Mouse (Mus musculus) lung, postnatal 0 days (tissue): ENCODE results near the gene Lpp. TPM values are rescaled to one million over a fixed set of nuclear protein-coding genes. Genes with fewer than 3 reads are reported as not detected.

Experiments
- ATAC-seq: fragments of 200-750 bp; cut with Nextera tagmentation; 2 replicates; pipeline ENCODE4 v1.8.0; 2017; ENCODE audit warnings: moderate library complexity
- DNase-seq: peaks from one replicate; pipeline ENCODE4 v3.0.0-alpha.2; 2016; ENCODE audit warnings: low spot score
- H3K27ac ChIP-seq: fragments of 300-500 bp; sonication (generic); 2 replicates; pipeline ENCODE4 v1.5.1; 2014; ENCODE audit warnings: antibody characterized with exemption, mild to moderate bottlenecking, low read length, mixed read lengths
- H3K27me3 ChIP-seq: fragments of 300-500 bp; sonication (generic); replicated peaks from 2 replicates; pipeline ENCODE4 v1.6.1; 2014; ENCODE audit warnings: low read length, mixed read lengths; ENCODE audit not compliant: insufficient read depth
- H3K36me3 ChIP-seq: fragments of 300-500 bp; sonication (generic); 2 replicates; pipeline ENCODE4 v1.6.1; 2014; ENCODE audit warnings: low read length, mixed read lengths; ENCODE audit not compliant: insufficient read depth
- H3K4me1 ChIP-seq: fragments of 300-500 bp; sonication (generic); 2 replicates; pipeline ENCODE4 v1.6.1; 2014; ENCODE audit warnings: antibody characterized with exemption, low read depth, low read length, mixed read lengths; ENCODE audit not compliant: insufficient read depth
- H3K4me2 ChIP-seq: fragments of 300-500 bp; sonication (generic); replicated peaks from 2 replicates; pipeline ENCODE4 v1.6.1; 2014; ENCODE audit warnings: low read depth, mild to moderate bottlenecking, low read length, moderate library complexity, mixed read lengths
- H3K4me3 ChIP-seq: fragments of 300-500 bp; sonication (generic); 2 replicates; pipeline ENCODE4 v1.5.1; 2014; ENCODE audit warnings: low read depth, low read length
- H3K9ac ChIP-seq: fragments of 300-500 bp; sonication (generic); replicated peaks from 2 replicates; pipeline ENCODE4 v1.6.1; 2014; ENCODE audit warnings: low read depth, mild to moderate bottlenecking
- H3K9me3 ChIP-seq: fragments of 300-500 bp; sonication (generic); 2 replicates; pipeline ENCODE4 v1.6.1; 2016; ENCODE audit warnings: low read length, mixed read lengths
- CTCF ChIP-seq: IDR thresholded peaks from 2 replicates; pipeline ENCODE4 v1.5.1; 2016; ENCODE audit warnings: antibody characterized with exemption, mild to moderate bottlenecking
- EP300 ChIP-seq: IDR thresholded peaks from 2 replicates; pipeline ENCODE4 v1.6.1; 2016; ENCODE audit warnings: antibody characterized with exemption, mild to moderate bottlenecking, control low read depth
- WGBS: fragments of 180-500 bp; shearing (Covaris S2); extraction: QIAGEN DNeasy Blood & Tissue Kit; methylation state at CpG from one replicate; pipeline ENCODE4 v1.1.7; 2014; 5-methylcytosine and 5-hydroxymethylcytosine counted together
- polyA plus RNA-seq: library from polyadenylated mRNA; unstranded; fragments of >200 nt; fragmentation: Nextera tagmentation; extraction: Ambion mirVana; gene quantifications from 2 replicates; pipeline ENCODE4 v1.2.1, GENCODE M21; 2015

The Lpp gene
- polyA plus RNA-seq, 1 experiment from 2014 or later: 36.8 TPM

GRCm38 (mm10) chr16:24565311-24565710 lies 172.0 kb downstream of the Lpp start:
- Histone ChIP-seq H3K4me2 (no peak overlapping the region), H3K9ac (no peak overlapping the region), H3K4me1 (peaks cover 4% of the 10 kb centered on the region; the same call in 1 of the 2 replicates), H3K27ac (no peak overlapping the region), H3K9me3 (no peaks in the 10 kb centered on the region), H3K27me3 (no peaks in the 10 kb centered on the region), H3K4me3 (no peak overlapping the region), H3K36me3 (no peaks in the 10 kb centered on the region)
- DNase-seq (no peak), ATAC-seq (no peak)
- WGBS: 79% methylated on average over 7 of the region's 7 CpGs
- TF ChIP-seq EP300: no peak
- no peak for TF ChIP-seq CTCF

- Histone ChIP-seq H3K4me1 (peaks cover 4% of the 10 kb centered on the region; the same call in 1 of the 2 replicates), H3K9me3 (no peaks in the 10 kb centered on the region), H3K27me3 (no peaks in the 10 kb centered on the region), H3K4me3 (no peak overlapping the region), H3K36me3 (no peaks in the 10 kb centered on the region), H3K27ac (peak overlapping the region; percentile 2), H3K4me2 (no peak overlapping the region), H3K9ac (no peak overlapping the region)
- TF ChIP-seq EP300 (peak; percentile 31; the same call in 1 of the 2 replicates), CTCF (no peak)
- ATAC-seq (peak; percentile 87), DNase-seq (peak; percentile 88)
- WGBS: 41% methylated on average over 3 of the region's 3 CpGs
These were observed 173.0 kb downstream of the Lpp start for GRCm38 (mm10) chr16:24566277-24566676.

DNA sequence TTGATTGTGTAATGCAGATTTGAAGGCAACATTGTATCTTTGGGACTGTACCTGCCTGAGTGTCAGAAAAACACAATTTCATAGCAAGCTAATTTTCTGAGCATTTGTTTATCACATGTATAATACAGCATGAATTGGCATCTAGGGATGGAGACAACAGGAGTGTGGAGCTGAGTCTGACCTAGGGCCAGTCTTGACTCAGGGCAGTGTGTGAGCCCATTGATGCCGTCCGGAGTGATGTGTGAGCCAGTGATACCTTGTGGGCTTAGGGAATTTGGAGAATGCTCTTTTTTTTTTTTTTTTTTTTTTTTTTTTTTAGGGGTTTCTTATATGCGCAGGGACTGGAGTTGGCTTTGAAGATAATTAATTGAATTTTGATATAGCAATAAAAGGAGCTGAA lies 174.3 kb downstream of the Lpp start:
- H3K4me2 ChIP-seq: no peak overlapping the region
- no peak overlapping the region for H3K4me3 ChIP-seq
- ATAC-seq: no peak
- H3K36me3 ChIP-seq: no peaks in the 10 kb centered on the region
- TF ChIP-seq EP300 (no peak), CTCF (no peak)
- peaks cover 4% of the 10 kb centered on the region; the same call in 1 of the 2 replicates for H3K4me1 ChIP-seq
- H3K9me3 ChIP-seq: no peaks in the 10 kb centered on the region
- WGBS: 88% methylated on average over 3 of the region's 3 CpGs
- H3K27ac ChIP-seq: peak overlapping the region; percentile 3; the same call in 1 of the 2 replicates
- no peak overlapping the region for H3K9ac ChIP-seq
- no peak for DNase-seq
- H3K27me3 ChIP-seq: no peaks in the 10 kb centered on the region

DNA sequence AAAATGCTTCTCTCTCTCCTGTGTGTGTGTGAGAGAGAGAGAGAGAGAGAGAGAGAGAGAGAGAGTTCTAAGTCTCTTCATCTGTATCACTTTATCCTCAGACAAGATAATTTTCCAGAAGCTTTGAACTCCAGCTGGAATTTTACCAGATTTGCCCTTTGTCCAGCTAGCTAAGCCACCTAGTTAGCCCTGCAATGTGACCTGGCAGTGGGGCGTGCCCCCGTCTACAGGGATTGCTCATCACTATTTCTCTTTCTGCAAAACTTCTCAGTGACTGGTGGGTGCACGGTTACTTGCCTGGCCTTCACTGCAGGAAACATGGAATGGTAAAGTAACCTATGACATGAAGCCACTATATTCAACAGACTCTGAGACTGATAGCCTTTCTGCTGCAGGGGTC lies 174.8 kb downstream of the Lpp start:
- TF ChIP-seq EP300 (no peak), CTCF (no peak)
- no peak for DNase-seq
- Histone ChIP-seq H3K4me2 (no peak overlapping the region), H3K9ac (no peak overlapping the region), H3K4me3 (no peak overlapping the region), H3K36me3 (no peaks in the 10 kb centered on the region), H3K9me3 (no peaks in the 10 kb centered on the region), H3K4me1 (peaks cover 4% of the 10 kb centered on the region; the same call in 1 of the 2 replicates), H3K27ac (no peak overlapping the region), H3K27me3 (no peaks in the 10 kb centered on the region)
- no peak for ATAC-seq
- 83% methylated on average over 3 of the region's 3 CpGs for WGBS

DNA sequence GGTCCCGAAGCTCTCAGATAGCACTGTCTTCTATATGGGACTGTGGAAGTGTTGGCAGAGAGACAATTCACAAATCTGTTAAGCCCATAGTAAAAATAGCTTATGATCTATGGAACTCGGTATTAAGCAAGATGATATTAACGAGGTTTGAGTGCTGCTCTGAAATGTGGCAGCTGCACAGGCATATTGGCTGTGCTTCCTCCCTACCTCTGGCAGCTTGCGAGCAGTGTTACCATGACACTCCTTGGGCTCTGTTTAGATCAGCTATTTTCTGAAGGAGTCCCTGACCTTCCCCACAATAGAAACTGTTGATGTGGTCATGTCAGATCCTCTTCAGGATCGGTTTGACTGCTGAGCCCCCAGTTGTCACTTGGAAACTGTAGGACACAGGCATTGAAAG lies 176.4 kb downstream of the Lpp start:
- DNase-seq (peak; percentile 90), ATAC-seq (peak; percentile 78)
- H3K36me3 ChIP-seq: no peaks in the 10 kb centered on the region
- H3K4me3 ChIP-seq: no peak overlapping the region
- H3K27me3 ChIP-seq: no peaks in the 10 kb centered on the region
- H3K4me2 ChIP-seq: no peak overlapping the region
- H3K9ac ChIP-seq: no peak overlapping the region
- H3K4me1 ChIP-seq: peaks cover 4% of the 10 kb centered on the region; the same call in 1 of the 2 replicates
- no peaks in the 10 kb centered on the region for H3K9me3 ChIP-seq
- TF ChIP-seq EP300 (peak; percentile 49; the same call in 1 of the 2 replicates), CTCF (no peak)
- no peak overlapping the region for H3K27ac ChIP-seq
- 53% methylated on average over 5 of the region's 5 CpGs for WGBS

GRCm38 (mm10) chr16:24576999-24577398 lies 183.7 kb downstream of the Lpp start:
- no peaks in the 10 kb centered on the region for H3K27me3 ChIP-seq
- peaks cover 24% of the 10 kb centered on the region; the same call in 1 of the 2 replicates for H3K4me1 ChIP-seq
- TF ChIP-seq CTCF: no peak
- no peak for TF ChIP-seq EP300
- no peak overlapping the region for H3K4me2 ChIP-seq
- H3K9ac ChIP-seq: no peak overlapping the region
- no peaks in the 10 kb centered on the region for H3K9me3 ChIP-seq
- 65% methylated on average over 2 of the region's 2 CpGs for WGBS
- H3K4me3 ChIP-seq: no peak overlapping the region
- DNase-seq (peak; percentile 67), ATAC-seq (peak; percentile 56)
- no peaks in the 10 kb centered on the region for H3K36me3 ChIP-seq
- peak overlapping the region; percentile 51; the same call in 1 of the 2 replicates for H3K27ac ChIP-seq
